Mouse (Mus musculus): ENCODE results near the gene Foxp4. TPM values are rescaled to one million over a fixed set of nuclear protein-coding genes. Genes with fewer than 3 reads are reported as not detected.

Foxp4 gene
- polyA plus RNA-seq, 1 experiment: 194 TPM

DNA sequence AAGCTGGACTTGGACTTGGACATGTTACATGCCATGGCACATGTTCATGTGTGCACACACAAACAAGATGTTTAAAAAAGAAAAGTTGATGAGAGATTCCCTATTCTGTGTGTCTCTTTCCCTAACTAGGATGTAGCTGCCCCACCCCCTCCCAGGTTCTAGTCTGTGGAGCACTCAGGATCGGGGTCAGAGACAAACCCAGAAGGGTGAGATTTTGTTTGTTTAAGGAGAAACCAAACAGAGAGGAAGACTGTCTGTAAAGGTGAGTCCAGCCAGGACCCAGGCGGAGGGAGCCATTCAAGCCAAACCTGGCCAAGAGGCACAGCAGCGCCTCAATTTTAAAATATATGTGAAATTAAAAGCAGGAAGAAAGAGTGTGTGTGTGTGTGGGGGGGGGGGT is 7.2 kb downstream of the Foxp4 start:
- DNase-seq: no peak
- H3K27me3 ChIP-seq (ENCODE audit: control insufficient read depth, insufficient read depth, low read length): no peaks in the 10 kb centered on the region
- H3K4me1 ChIP-seq (replicated peaks; ENCODE audit: control insufficient read depth, insufficient read depth, low read length): peaks cover 11% of the 10 kb centered on the region
- TF ChIP-seq CTCF (IDR thresholded peaks at IDR 0.05; ENCODE audit: borderline replicate concordance, control insufficient read depth, extremely low read depth, insufficient read depth, low read length, poor library complexity) (no peak), POLR2A (IDR thresholded peaks at IDR 0.05; ENCODE audit: control insufficient read depth, extremely low read depth, insufficient read depth, low read length, poor library complexity) (no peak)
- no peak overlapping the region for H3K4me3 ChIP-seq (ENCODE audit: control insufficient read depth, insufficient read depth, low read length)
- 93% methylated on average over 3 of the region's 3 CpGs for WGBS
- no peaks in the 10 kb centered on the region for H3K36me3 ChIP-seq (ENCODE audit: control insufficient read depth, insufficient read depth, low read length)
- H3K27ac ChIP-seq (ENCODE audit: control insufficient read depth, insufficient read depth, low read length): no peak overlapping the region

DNA sequence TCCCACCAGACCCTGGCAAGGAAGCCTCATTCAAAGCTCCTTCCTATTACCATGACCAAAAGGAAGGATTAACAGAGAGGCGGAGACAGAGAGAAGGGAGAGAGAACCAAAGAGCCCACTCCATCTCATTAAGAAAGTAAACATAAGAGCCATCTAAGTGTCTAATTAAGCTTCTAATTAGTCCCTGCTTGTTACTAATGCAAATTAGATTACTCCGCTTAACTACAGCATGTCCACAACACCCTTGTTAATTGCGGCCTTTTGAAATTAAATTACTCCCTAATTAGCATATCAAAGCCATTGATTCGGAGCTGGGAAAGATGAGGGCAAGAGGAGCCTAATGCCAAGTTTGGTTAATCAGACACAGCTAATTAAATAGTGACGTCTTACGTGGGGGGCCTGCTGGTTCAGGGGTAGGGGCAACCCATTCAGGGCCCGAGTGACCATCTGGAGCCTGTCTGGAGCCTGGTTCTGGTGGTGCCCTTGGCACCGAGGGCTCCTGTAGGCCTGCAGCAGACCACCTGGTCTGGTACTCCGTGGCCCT is 9.7 kb downstream of the Foxp4 start:
- Histone ChIP-seq H3K27ac (ENCODE audit: control insufficient read depth, insufficient read depth, low read length) (no peak overlapping the region), H3K36me3 (ENCODE audit: control insufficient read depth, insufficient read depth, low read length) (no peaks in the 10 kb centered on the region), H3K4me3 (ENCODE audit: control insufficient read depth, insufficient read depth, low read length) (no peak overlapping the region), H3K4me1 (replicated peaks; ENCODE audit: control insufficient read depth, insufficient read depth, low read length) (peaks cover 4% of the 10 kb centered on the region; the same call in 1 of the 2 replicates), H3K27me3 (ENCODE audit: control insufficient read depth, insufficient read depth, low read length) (no peaks in the 10 kb centered on the region)
- DNase-seq: no peak
- TF ChIP-seq POLR2A (IDR thresholded peaks at IDR 0.05; ENCODE audit: control insufficient read depth, extremely low read depth, insufficient read depth, low read length, poor library complexity) (no peak), CTCF (IDR thresholded peaks at IDR 0.05; ENCODE audit: borderline replicate concordance, control insufficient read depth, extremely low read depth, insufficient read depth, low read length, poor library complexity) (no peak)
- 96% methylated on average over 9 of the region's 9 CpGs for WGBS

DNA sequence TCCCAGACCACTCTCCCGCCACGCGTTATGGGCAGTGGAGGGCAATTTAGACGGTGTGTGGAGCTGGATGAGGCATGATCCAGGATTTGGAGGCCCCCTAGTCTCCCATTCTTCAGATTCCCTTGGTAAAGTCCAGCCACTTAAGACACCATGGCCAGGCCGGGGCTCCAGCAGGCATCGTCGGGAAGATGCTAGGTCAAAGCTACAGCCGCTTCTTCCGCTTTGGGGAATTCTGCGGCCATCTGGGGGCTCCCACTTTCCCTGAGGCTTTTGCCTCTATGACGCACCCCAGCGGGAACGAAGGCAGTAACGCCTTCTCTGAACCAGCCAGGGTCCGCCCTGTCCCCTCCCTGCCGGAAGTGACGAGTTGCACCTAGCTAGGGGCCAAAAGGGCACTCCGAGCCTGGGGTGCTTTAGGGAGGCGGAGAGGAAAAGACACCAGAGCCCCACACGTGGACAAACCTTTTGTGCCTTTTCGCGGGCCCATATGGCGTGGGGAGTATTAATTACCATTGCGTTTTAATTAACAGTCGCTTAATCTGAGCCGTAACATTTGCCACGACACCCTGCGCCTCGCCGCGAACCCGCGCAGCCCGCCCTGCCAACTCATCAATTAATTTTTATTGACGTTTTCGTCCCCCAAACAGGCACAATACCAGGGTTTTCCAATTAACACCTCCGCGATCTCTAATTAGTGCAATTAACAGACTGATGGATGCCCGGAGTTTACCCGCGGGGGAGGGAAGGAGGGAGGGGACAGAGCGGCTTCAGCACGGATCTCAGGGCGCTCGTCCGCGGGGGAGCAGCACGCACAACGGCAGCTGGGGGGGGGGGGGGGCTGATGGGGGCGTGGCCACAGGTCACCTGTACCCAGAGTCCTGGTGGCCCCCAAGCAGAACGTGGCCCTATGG is 15.1 kb downstream of the Foxp4 start:
- H3K4me1 ChIP-seq (replicated peaks; ENCODE audit: control insufficient read depth, insufficient read depth, low read length): peaks cover 9% of the 10 kb centered on the region
- WGBS: 17% methylated on average over 51 of the region's 51 CpGs
- DNase-seq: peak; percentile 69
- H3K4me3 ChIP-seq (ENCODE audit: control insufficient read depth, insufficient read depth, low read length): peak overlapping the region; percentile 59
- no peaks in the 10 kb centered on the region for H3K27me3 ChIP-seq (ENCODE audit: control insufficient read depth, insufficient read depth, low read length)
- H3K36me3 ChIP-seq (ENCODE audit: control insufficient read depth, insufficient read depth, low read length): no peaks in the 10 kb centered on the region
- no peak overlapping the region for H3K27ac ChIP-seq (ENCODE audit: control insufficient read depth, insufficient read depth, low read length)
- TF ChIP-seq POLR2A (IDR thresholded peaks at IDR 0.05; ENCODE audit: control insufficient read depth, extremely low read depth, insufficient read depth, low read length, poor library complexity) (0 out of 2 replicates have a peak, but pooled peaks have one; percentile 20), CTCF (IDR thresholded peaks at IDR 0.05; ENCODE audit: borderline replicate concordance, control insufficient read depth, extremely low read depth, insufficient read depth, low read length, poor library complexity) (no peak)

DNA sequence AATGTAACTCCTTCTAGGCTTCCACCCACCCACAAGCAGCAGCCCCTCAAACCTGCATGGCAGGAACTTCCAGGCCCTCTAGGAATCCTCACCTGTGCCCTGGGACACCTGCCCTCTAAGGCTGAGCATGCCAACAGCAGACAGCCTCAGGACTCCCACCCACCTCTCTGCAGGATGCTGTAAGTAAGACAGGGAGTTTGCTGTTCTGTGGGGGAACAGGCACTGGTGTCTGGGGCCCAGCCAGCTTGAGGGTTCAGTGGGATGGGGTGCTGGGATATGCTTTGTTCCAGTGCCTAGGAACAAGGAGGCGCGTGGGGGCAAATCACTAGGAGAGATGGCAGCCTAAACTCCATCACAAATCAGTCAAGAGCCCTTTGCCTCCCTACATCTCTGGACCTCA is 16.4 kb downstream of the Foxp4 start:
- Histone ChIP-seq H3K4me1 (replicated peaks; ENCODE audit: control insufficient read depth, insufficient read depth, low read length) (peaks cover 9% of the 10 kb centered on the region), H3K27ac (ENCODE audit: control insufficient read depth, insufficient read depth, low read length) (no peak overlapping the region), H3K4me3 (ENCODE audit: control insufficient read depth, insufficient read depth, low read length) (no peak overlapping the region), H3K36me3 (ENCODE audit: control insufficient read depth, insufficient read depth, low read length) (peaks cover 8% of the 10 kb centered on the region), H3K27me3 (ENCODE audit: control insufficient read depth, insufficient read depth, low read length) (no peaks in the 10 kb centered on the region)
- 98% methylated on average over 2 of the region's 2 CpGs for WGBS
- DNase-seq: no peak
- TF ChIP-seq POLR2A (IDR thresholded peaks at IDR 0.05; ENCODE audit: control insufficient read depth, extremely low read depth, insufficient read depth, low read length, poor library complexity) (no peak), CTCF (IDR thresholded peaks at IDR 0.05; ENCODE audit: borderline replicate concordance, control insufficient read depth, extremely low read depth, insufficient read depth, low read length, poor library complexity) (no peak)

DNA sequence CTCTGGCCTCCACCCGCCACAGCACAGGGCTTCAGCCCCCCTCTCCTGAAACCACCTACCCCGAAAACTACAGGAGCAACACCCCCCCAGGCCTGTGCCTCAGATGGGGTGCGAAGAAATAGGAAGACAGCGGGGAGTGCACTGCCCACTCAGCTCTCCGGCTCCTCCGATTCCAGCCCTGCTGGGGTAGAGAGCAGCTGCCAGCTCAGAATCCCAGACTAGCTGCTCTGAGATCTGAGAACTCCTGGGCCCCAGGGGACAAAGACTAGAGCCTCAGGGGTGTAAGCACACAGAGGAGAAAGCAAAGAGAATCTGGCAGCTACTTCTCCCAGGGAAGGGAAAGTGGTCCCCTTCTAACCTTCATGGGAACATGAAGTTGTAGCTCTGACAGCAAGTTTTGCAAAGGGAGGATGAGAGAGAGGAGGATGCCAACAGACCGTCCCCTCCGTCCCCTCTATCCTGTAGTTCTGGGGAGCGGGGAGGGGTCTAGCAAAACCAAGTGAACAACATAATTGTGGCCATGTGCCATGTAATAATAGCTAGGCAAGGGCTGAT is 17.0 kb downstream of the Foxp4 start:
- Histone ChIP-seq H3K27ac (ENCODE audit: control insufficient read depth, insufficient read depth, low read length) (no peak overlapping the region), H3K36me3 (ENCODE audit: control insufficient read depth, insufficient read depth, low read length) (peaks cover 11% of the 10 kb centered on the region), H3K4me1 (replicated peaks; ENCODE audit: control insufficient read depth, insufficient read depth, low read length) (peaks cover 9% of the 10 kb centered on the region), H3K27me3 (ENCODE audit: control insufficient read depth, insufficient read depth, low read length) (no peaks in the 10 kb centered on the region), H3K4me3 (ENCODE audit: control insufficient read depth, insufficient read depth, low read length) (no peak overlapping the region)
- 94% methylated on average over 9 of the region's 9 CpGs for WGBS
- no peak for DNase-seq
- no peak for TF ChIP-seq POLR2A (IDR thresholded peaks at IDR 0.05; ENCODE audit: control insufficient read depth, extremely low read depth, insufficient read depth, low read length, poor library complexity)
- no peak for TF ChIP-seq CTCF (IDR thresholded peaks at IDR 0.05; ENCODE audit: borderline replicate concordance, control insufficient read depth, extremely low read depth, insufficient read depth, low read length, poor library complexity)

DNA sequence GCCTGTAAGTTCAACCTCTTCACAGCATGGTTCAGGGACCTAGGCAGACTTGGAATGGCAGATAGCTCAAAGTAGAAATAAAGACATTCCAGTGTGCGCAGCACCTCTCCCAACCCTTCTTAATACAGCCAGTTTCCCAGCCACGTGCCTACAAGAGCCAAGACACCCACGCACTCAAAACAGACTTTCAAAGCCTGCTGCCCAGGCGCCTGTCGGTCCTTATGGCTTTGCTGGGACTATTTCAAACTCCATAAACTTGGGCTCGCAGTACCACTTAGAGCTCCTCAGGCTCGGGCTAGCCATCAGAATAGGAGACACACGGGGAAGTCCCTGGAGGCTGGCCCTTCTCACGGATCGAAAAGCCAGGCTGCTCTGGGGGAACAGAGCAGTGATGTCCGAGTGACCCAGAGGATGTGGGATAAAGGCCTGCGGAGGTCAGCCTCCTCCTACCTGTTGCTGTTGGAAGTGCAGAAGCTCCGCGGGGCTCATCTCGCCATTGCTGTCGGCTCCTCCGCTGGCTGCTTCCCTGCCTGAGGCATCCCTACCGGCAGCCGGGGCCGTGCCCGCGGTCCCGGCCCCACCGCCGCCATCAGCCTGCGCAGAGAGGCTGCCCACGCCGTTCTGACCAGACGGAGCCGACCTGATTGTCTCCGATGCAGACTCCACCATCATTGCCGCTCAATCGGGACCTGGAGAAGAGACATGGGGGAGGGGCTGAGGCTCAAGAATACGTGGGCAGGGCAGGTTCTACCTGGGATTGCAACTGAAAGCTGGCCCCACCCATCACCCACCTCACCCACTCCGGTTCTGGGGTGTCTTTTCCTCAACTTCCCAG is 20.4 kb downstream of the Foxp4 start:
- H3K4me3 ChIP-seq (ENCODE audit: control insufficient read depth, insufficient read depth, low read length): no peak overlapping the region
- peaks cover 8% of the 10 kb centered on the region for H3K4me1 ChIP-seq (replicated peaks; ENCODE audit: control insufficient read depth, insufficient read depth, low read length)
- no peak overlapping the region for H3K27ac ChIP-seq (ENCODE audit: control insufficient read depth, insufficient read depth, low read length)
- no peaks in the 10 kb centered on the region for H3K27me3 ChIP-seq (ENCODE audit: control insufficient read depth, insufficient read depth, low read length)
- peaks cover 11% of the 10 kb centered on the region for H3K36me3 ChIP-seq (ENCODE audit: control insufficient read depth, insufficient read depth, low read length)
- no peak for TF ChIP-seq CTCF (IDR thresholded peaks at IDR 0.05; ENCODE audit: borderline replicate concordance, control insufficient read depth, extremely low read depth, insufficient read depth, low read length, poor library complexity)
- no peak for TF ChIP-seq POLR2A (IDR thresholded peaks at IDR 0.05; ENCODE audit: control insufficient read depth, extremely low read depth, insufficient read depth, low read length, poor library complexity)
- 96% methylated on average over 35 of the region's 35 CpGs for WGBS
- DNase-seq: no peak
